Mouse (Mus musculus): ENCODE measurements at regions not wholly inside any gene's neighbourhood (a gene's known extent, or its start where the extent isn't known, plus 50 kb on each side); places are given as distances from the start of the nearest gene placed in this dataset.

- TF ChIP-seq ZNF384 (IDR thresholded peaks at IDR 0.05; ENCODE audit: low read depth, low read length) (no peak), MAFK (IDR thresholded peaks at IDR 0.05; ENCODE audit: insufficient read depth, low read depth, low read length) (no peak), ZC3H11A (IDR thresholded peaks at IDR 0.05; ENCODE audit: borderline replicate concordance, low read depth, low read length) (no peak), HCFC1 (IDR thresholded peaks at IDR 0.05; ENCODE audit: borderline replicate concordance, insufficient read depth, low read length) (no peak)
Measured at GRCm38 (mm10) chr1:30685318-30685717, 188.4 kb downstream of the Phf3 start.

Measured in ES-E14 (cell line).